Mouse (Mus musculus) left cerebral cortex, postnatal 4 days (tissue): ENCODE data around the gene Slc25a5. TPM values are rescaled to one million over a fixed set of nuclear protein-coding genes. Genes with fewer than 3 reads are reported as not detected.

Source experiments
- DNase-seq: peaks from one replicate; pipeline ENCODE4 v3.0.0-alpha.2; 2022
- intact Hi-C: fragments of 180-260 bp; cut with DNase I; formaldehyde crosslinking; loops from one replicate; pipeline ENCODE4 v1.15.1; 2025
- total RNA-seq, 2 experiments: library from RNA; stranded (reverse); gene quantifications; 2 replicates each; pipeline ENCODE4 v1.2.3; 2021

Gene Slc25a5
- total RNA-seq, 2 experiments from 2014 or later, result 265 to 267 TPM

- peak; percentile 77 for DNase-seq
- intact Hi-C loops, result no loop called here
Observed at GRCm38 (mm10) chrX:36833397-36834084, 38.1 kb downstream of the Slc25a5 start.

- intact Hi-C loops, result no loop called here
- no peak for DNase-seq
Observed at GRCm38 (mm10) chrX:36837069-36837676, 41.7 kb downstream of the Slc25a5 start.

- intact Hi-C loops, result no loop called here
- DNase-seq, result peak; percentile 63
Observed at GRCm38 (mm10) chrX:36839391-36839790, 43.9 kb downstream of the Slc25a5 start.

- no peak for DNase-seq
- intact Hi-C loops, result no loop called here
Observed at GRCm38 (mm10) chrX:36841698-36842097, 46.2 kb downstream of the Slc25a5 start.

- DNase-seq, result no peak
- intact Hi-C loops, result no loop called here
Observed at GRCm38 (mm10) chrX:36843346-36843990, 48.0 kb downstream of the Slc25a5 start.

- DNase-seq, result no peak
- intact Hi-C loops, result no loop called here
Observed at GRCm38 (mm10) chrX:36847152-36847551, 51.7 kb downstream of the Slc25a5 start.

Other genes starting within 250 kb of the Slc25a5 start
- gene Pgrmc1, start 197.4 kb upstream of the Slc25a5 start, total RNA-seq, result 100 to 1,000 TPM; 273 to 292 TPM
- gene Akap17b, start 150.3 kb upstream of the Slc25a5 start, total RNA-seq, result 10 to 100 TPM in 1 of 2 experiments, 1 to 10 TPM in 1; 9.8 to 10.1 TPM
- gene Slc25a43, start 52.0 kb upstream of the Slc25a5 start, total RNA-seq, result not detected
- 10 to 100 TPM; 57.2 to 60.3 TPM for gene Ube2a, start 78.2 kb downstream of the Slc25a5 start, total RNA-seq
- gene C330007P06Rik, start 78.5 kb downstream of the Slc25a5 start, total RNA-seq, result 10 to 100 TPM; 25.6 to 26.5 TPM
- 10 to 100 TPM; 26.0 to 26.7 TPM for gene Nkrf, start 107.2 kb downstream of the Slc25a5 start, total RNA-seq
- 10 to 100 TPM; 91.6 to 96.5 TPM for gene Sept6, start 196.1 kb downstream of the Slc25a5 start, total RNA-seq